Comparison of ENCODE assay signal across 8 mouse cellular contexts in genomic region chr11:103132576-103133455, GRCm38 (mm10). TPM values are rescaled to one million over a fixed set of nuclear protein-coding genes. Genes with fewer than 3 reads are reported as not detected.
A peak's percentile ranks its signal among the peaks of the same experiment; 100 is the strongest.
DNase-seq lines count a peak whose midpoint lies in the region; ATAC-seq and TF ChIP-seq lines count a peak whose summit lies in the region.

No protein-coding gene starts in this region.

- H3K27me3 ChIP-seq in G1E (ENCODE audit: insufficient read depth, low read length), result no peaks in the 10 kb centered on the region
- H3K27me3 ChIP-seq in forebrain, embryonic 16.5 days (replicated peaks; ENCODE audit: control insufficient read depth, insufficient read depth, low read length), result no peaks in the 10 kb centered on the region
- H3K27me3 ChIP-seq in lung, embryonic 14.5 days (ENCODE audit: insufficient read depth, low read length), result no peaks in the 10 kb centered on the region
- no peaks in the 10 kb centered on the region for H3K27me3 ChIP-seq in thymus, adult 2 months (ENCODE audit: control insufficient read depth, insufficient read depth, low read length)

- H3K4me2 ChIP-seq in forebrain, embryonic 16.5 days (ENCODE audit: low read length), result peak overlapping the region; percentile 97
- peak overlapping the region; percentile 70 for H3K4me2 ChIP-seq in lung, embryonic 14.5 days

- peak overlapping the region; percentile 97 for H3K27ac ChIP-seq in forebrain, embryonic 16.5 days (ENCODE audit: low read length)
- peak overlapping the region; percentile 99 for H3K27ac ChIP-seq in layer of hippocampus, adult 2 months
- peak overlapping the region; percentile 99 for H3K27ac ChIP-seq in lung, embryonic 14.5 days (ENCODE audit: low read depth)
- H3K27ac ChIP-seq in olfactory bulb, adult 2 months (ENCODE audit: insufficient read depth, low read depth, low read length), result peak overlapping the region; percentile 97
- peak overlapping the region; percentile 59 for H3K27ac ChIP-seq in thymus, adult 2 months (ENCODE audit: control insufficient read depth, insufficient read depth, low read length)

- peak; percentile 88 for ATAC-seq in G1E (ENCODE audit: extremely low read depth, insufficient number of reproducible peaks, low FRiP score, poor library complexity, severe bottlenecking)
- peak; percentile 96 for ATAC-seq in forebrain, embryonic 16.5 days
- ATAC-seq in lung, embryonic 14.5 days (ENCODE audit: insufficient read depth), result peak; percentile 93

- intact Hi-C loops in heart, postnatal 36 days (cut with DNase I), result loop anchor here (1.0 to 2.0 kb wide), 3 partner anchors 16 to 31 kb away; no protein-coding TSS in a partner anchor

- no peak for TF ChIP-seq CTCF in G1E (IDR thresholded peaks at IDR 0.05; ENCODE audit: low read depth, low read length)
- no peak for TF ChIP-seq CTCF in layer of hippocampus, adult 2 months (conservative IDR thresholded peaks at IDR 0.05)
- no peak for TF ChIP-seq CTCF in lung, embryonic 14.5 days (IDR thresholded peaks at IDR 0.05; ENCODE audit: low read depth)
- TF ChIP-seq CTCF in olfactory bulb, adult 2 months (IDR thresholded peaks at IDR 0.05; ENCODE audit: insufficient read depth, low read depth, low read length), result no peak
- 0 out of 2 replicates have a peak, but pooled peaks have one; percentile 35 for TF ChIP-seq CTCF in thymus, adult 2 months (IDR thresholded peaks at IDR 0.05; ENCODE audit: borderline replicate concordance, control insufficient read depth, extremely low read depth, insufficient read depth, low read length, poor library complexity)

- H3K9ac ChIP-seq in forebrain, embryonic 16.5 days (replicated peaks; ENCODE audit: low read depth, low read length), result peak overlapping the region; percentile 98
- peak overlapping the region; percentile 100 for H3K9ac ChIP-seq in lung, embryonic 14.5 days

- under 1% methylated on average over 57 of the region's 58 CpGs for WGBS in forebrain, embryonic 16.5 days
- under 1% methylated on average over 57 of the region's 58 CpGs for WGBS in lung, embryonic 14.5 days
- WGBS in olfactory bulb, adult 2 months, result under 1% methylated on average over 57 of the region's 58 CpGs
- WGBS in thymus, adult 2 months, result under 1% methylated on average over 52 of the region's 58 CpGs

- TF ChIP-seq POLR2A in olfactory bulb, adult 2 months (IDR thresholded peaks at IDR 0.05; ENCODE audit: insufficient read depth, low read depth, low read length), result peak; percentile 96
- TF ChIP-seq POLR2A in thymus, adult 2 months (IDR thresholded peaks at IDR 0.05; ENCODE audit: control insufficient read depth, extremely low read depth, insufficient read depth, low read length, poor library complexity), result peak; percentile 97

- H3K9me3 ChIP-seq in G1E (replicated peaks), result no peaks in the 10 kb centered on the region
- no peaks in the 10 kb centered on the region for H3K9me3 ChIP-seq in forebrain, embryonic 16.5 days (ENCODE audit: control insufficient read depth, low read length)
- H3K9me3 ChIP-seq in lung, embryonic 14.5 days (ENCODE audit: low read depth, low read length), result no peaks in the 10 kb centered on the region

- H3K4me3 ChIP-seq in G1E (ENCODE audit: low read depth, low read length), result peak overlapping the region; percentile 98
- peak overlapping the region; percentile 94 for H3K4me3 ChIP-seq in forebrain, embryonic 16.5 days (replicated peaks; ENCODE audit: low read length)
- peak overlapping the region; percentile 99 for H3K4me3 ChIP-seq in layer of hippocampus, adult 2 months
- H3K4me3 ChIP-seq in lung, embryonic 14.5 days (ENCODE audit: low read depth, low read length), result peak overlapping the region; percentile 98
- H3K4me3 ChIP-seq in olfactory bulb, adult 2 months (ENCODE audit: insufficient read depth, low read depth, low read length), result peak overlapping the region; percentile 77
- peak overlapping the region; percentile 87 for H3K4me3 ChIP-seq in thymus, adult 2 months (ENCODE audit: control insufficient read depth, insufficient read depth, low read length)

- H3K36me3 ChIP-seq in G1E (replicated peaks), result peaks cover 34% of the 10 kb centered on the region
- no peaks in the 10 kb centered on the region for H3K36me3 ChIP-seq in forebrain, embryonic 16.5 days (ENCODE audit: control insufficient read depth, insufficient read depth)
- H3K36me3 ChIP-seq in lung, embryonic 14.5 days (ENCODE audit: insufficient read depth), result no peaks in the 10 kb centered on the region
- H3K36me3 ChIP-seq in thymus, adult 2 months (ENCODE audit: control insufficient read depth, insufficient read depth, low read length), result no peaks in the 10 kb centered on the region

- peak; percentile 84 for DNase-seq in G1E (ENCODE audit: low spot score)
- DNase-seq in cerebellum, adult 18-20 months, result peak; percentile 100
- DNase-seq in heart, postnatal 36 days, result peak; percentile 99 to 100
- peak; percentile 100 for DNase-seq in layer of hippocampus, adult 2 months (ENCODE audit: low spot score in 2 of 2)
- DNase-seq in lung, embryonic 14.5 days, result peak; percentile 100
- peak; percentile 100 for DNase-seq in thymus, adult 2 months

- peaks cover 66% of the 10 kb centered on the region for H3K4me1 ChIP-seq in G1E (ENCODE audit: insufficient read depth, low read depth, low read length)
- peaks cover 32% of the 10 kb centered on the region for H3K4me1 ChIP-seq in forebrain, embryonic 16.5 days (replicated peaks; ENCODE audit: control insufficient read depth, insufficient read depth, low read length)
- H3K4me1 ChIP-seq in lung, embryonic 14.5 days (ENCODE audit: insufficient read depth), result peaks cover 15% of the 10 kb centered on the region
- peaks cover 13% of the 10 kb centered on the region for H3K4me1 ChIP-seq in olfactory bulb, adult 2 months (ENCODE audit: control insufficient read depth, insufficient read depth, low read length)
- peaks cover 13% of the 10 kb centered on the region for H3K4me1 ChIP-seq in thymus, adult 2 months (replicated peaks; ENCODE audit: control insufficient read depth, insufficient read depth, low read length)

RNA-seq across cellular contexts. Expression of gene Hexim2, which starts 0.6 kb away (rescaled TPM):
- total RNA-seq in G1E (2014; fragmentation: Nextera tagmentation) (6.1 and 12.7 TPM in 2 replicates), G1E (2017) (8.6 and 9.0 TPM in 2 replicates)
- 11.7 and 13.7 TPM in 2 replicates for polyA plus RNA-seq in G1E (2012)
- polyA plus RNA-seq in forebrain, embryonic 16.5 days (2015; fragmentation: Nextera tagmentation; extraction: Ambion mirVana), result 19.9 and 25.9 TPM in 2 replicates
- total RNA-seq in heart, postnatal 36 days (2021), result 1 to 10 TPM; 2.0 to 2.1 TPM
- 10 to 100 TPM in 1 of 2 experiments, 1 to 10 TPM in 1; 9.7 to 16.0 TPM for total RNA-seq in layer of hippocampus, adult 2 months (2021)
- polyA plus RNA-seq in lung, embryonic 14.5 days (2014; fragmentation: Nextera tagmentation; extraction: Ambion mirVana), result 9.3 and 9.5 TPM in 2 replicates
- polyA plus RNA-seq in olfactory bulb, adult 2 months (2012; ENCODE audit: insufficient read depth, insufficient read length, low replicate concordance, missing spikeins), result not detected in 2 replicates
- polyA plus RNA-seq in thymus, adult 2 months (2012; rRNA removed), result 4.9 and 6.9 TPM in 2 replicates

RNA-seq across cellular contexts. Expression of gene Hexim1, which starts 16.8 kb away (rescaled TPM):
- total RNA-seq in G1E (2014; fragmentation: Nextera tagmentation) (13.2 and 16.6 TPM in 2 replicates), G1E (2017) (36.7 and 39.4 TPM in 2 replicates)
- polyA plus RNA-seq in G1E (2012), result 21.2 and 25.7 TPM in 2 replicates
- polyA plus RNA-seq in forebrain, embryonic 16.5 days (2015; fragmentation: Nextera tagmentation; extraction: Ambion mirVana), result 3.5 and 4.1 TPM in 2 replicates
- total RNA-seq in heart, postnatal 36 days (2021), result 10 to 100 TPM; 18.0 to 20.5 TPM
- 10 to 100 TPM; 48.5 to 50.8 TPM for total RNA-seq in layer of hippocampus, adult 2 months (2021)
- polyA plus RNA-seq in lung, embryonic 14.5 days (2014; fragmentation: Nextera tagmentation; extraction: Ambion mirVana), result 5.3 and 5.8 TPM in 2 replicates
- polyA plus RNA-seq in olfactory bulb, adult 2 months (2012; ENCODE audit: insufficient read depth, insufficient read length, low replicate concordance, missing spikeins), result not detected in 2 replicates
- polyA plus RNA-seq in thymus, adult 2 months (2012; rRNA removed), result 18.2 and 18.4 TPM in 2 replicates

RNA-seq across cellular contexts. Expression of gene Acbd4, which starts 31.3 kb away (rescaled TPM):
- total RNA-seq in G1E (2014; fragmentation: Nextera tagmentation) (16.9 and 32.7 TPM in 2 replicates), G1E (2017) (11.9 and 19.2 TPM in 2 replicates)
- 22.1 and 23.2 TPM in 2 replicates for polyA plus RNA-seq in G1E (2012)
- 17.0 and 17.8 TPM in 2 replicates for polyA plus RNA-seq in forebrain, embryonic 16.5 days (2015; fragmentation: Nextera tagmentation; extraction: Ambion mirVana)
- 10 to 100 TPM; 37.4 to 41.4 TPM for total RNA-seq in heart, postnatal 36 days (2021)
- total RNA-seq in layer of hippocampus, adult 2 months (2021), result 10 to 100 TPM; 87.1 to 91.0 TPM
- 11.0 and 14.4 TPM in 2 replicates for polyA plus RNA-seq in lung, embryonic 14.5 days (2014; fragmentation: Nextera tagmentation; extraction: Ambion mirVana)
- not detected in 2 replicates for polyA plus RNA-seq in olfactory bulb, adult 2 months (2012; ENCODE audit: insufficient read depth, insufficient read length, low replicate concordance, missing spikeins)
- polyA plus RNA-seq in thymus, adult 2 months (2012; rRNA removed), result 28.8 and 29.5 TPM in 2 replicates

RNA-seq across cellular contexts. Expression of gene Plcd3, which starts 31.4 kb away (rescaled TPM):
- total RNA-seq in G1E (2014; fragmentation: Nextera tagmentation) (not detected in 2 replicates), G1E (2017) (0.06 and 0.11 TPM in 2 replicates)
- polyA plus RNA-seq in G1E (2012), result not detected in 2 replicates
- polyA plus RNA-seq in forebrain, embryonic 16.5 days (2015; fragmentation: Nextera tagmentation; extraction: Ambion mirVana), result 2.5 and 2.6 TPM in 2 replicates
- total RNA-seq in heart, postnatal 36 days (2021), result 10 to 100 TPM; 16.1 to 18.3 TPM
- total RNA-seq in layer of hippocampus, adult 2 months (2021), result 10 to 100 TPM in 1 of 2 experiments, 1 to 10 TPM in 1; 9.3 to 10.2 TPM
- 1.0 and 2.5 TPM in 2 replicates for polyA plus RNA-seq in lung, embryonic 14.5 days (2014; fragmentation: Nextera tagmentation; extraction: Ambion mirVana)
- polyA plus RNA-seq in olfactory bulb, adult 2 months (2012; ENCODE audit: insufficient read depth, insufficient read length, low replicate concordance, missing spikeins), result not detected in 2 replicates
- 3.9 and 5.4 TPM in 2 replicates for polyA plus RNA-seq in thymus, adult 2 months (2012; rRNA removed)

RNA-seq across cellular contexts. Expression of gene Fmnl1, which starts 38.1 kb away (rescaled TPM):
- total RNA-seq in G1E (2014; fragmentation: Nextera tagmentation) (2.7 TPM in 1 of 2 replicates, not detected in the other), G1E (2017) (0.23 TPM in 1 of 2 replicates, not detected in the other)
- polyA plus RNA-seq in G1E (2012), result 0.02 and 0.07 TPM in 2 replicates
- polyA plus RNA-seq in forebrain, embryonic 16.5 days (2015; fragmentation: Nextera tagmentation; extraction: Ambion mirVana), result 2.7 and 6.7 TPM in 2 replicates
- 10 to 100 TPM; 12.4 to 20.9 TPM for total RNA-seq in heart, postnatal 36 days (2021)
- 100 to 1,000 TPM; 142 to 156 TPM for total RNA-seq in layer of hippocampus, adult 2 months (2021)
- polyA plus RNA-seq in lung, embryonic 14.5 days (2014; fragmentation: Nextera tagmentation; extraction: Ambion mirVana), result 2.5 and 2.8 TPM in 2 replicates
- 142 TPM in 1 of 2 replicates, not detected in the other for polyA plus RNA-seq in olfactory bulb, adult 2 months (2012; ENCODE audit: insufficient read depth, insufficient read length, low replicate concordance, missing spikeins)
- 235 and 264 TPM in 2 replicates for polyA plus RNA-seq in thymus, adult 2 months (2012; rRNA removed)

Comparison
In these comparisons a context has a peak if more than half of its experiments do, and no peak if none do; other contexts are left out.
1. Peak in every context shown above with its lines: DNase-seq, ATAC-seq, H3K4me3 ChIP-seq and H3K27ac ChIP-seq.